In the genomic region with DNA sequence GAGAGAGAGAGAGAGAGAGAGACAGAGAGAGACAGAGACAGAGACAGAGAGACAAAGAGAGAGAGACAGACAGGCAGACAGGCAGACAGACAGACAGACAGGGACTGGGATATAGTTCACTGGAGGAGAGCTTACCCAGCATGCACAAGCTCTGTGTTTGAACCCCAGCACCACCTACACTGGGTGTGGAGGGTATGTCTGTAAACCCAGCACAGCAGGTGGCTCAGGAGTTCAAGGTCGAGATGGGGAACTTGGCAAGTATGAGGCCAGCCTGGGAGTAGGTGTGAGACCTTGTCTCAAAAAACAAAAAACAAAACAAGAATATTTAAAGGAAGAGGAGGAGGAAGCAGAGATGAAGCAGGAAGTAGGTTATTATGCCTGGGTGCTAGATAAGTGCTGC, we compare ENCODE assay signal across 14 mouse cellular contexts. TPM values are rescaled to one million over a fixed set of nuclear protein-coding genes. Genes with fewer than 3 reads are reported as not detected.
DNase-seq lines count a peak whose midpoint lies in the region; ATAC-seq and TF ChIP-seq lines count a peak whose summit lies in the region.
"Had no signal": no experiment of that assay in that cellular context is flagged by ENCODE, and none has a peak within 500 bp of the region (broad histone marks: within the 10 kb centered on the region; RNA-seq: fewer than 3 reads in every experiment).

No protein-coding gene starts in this region.

- no peak overlapping the region for H3K9ac ChIP-seq in heart, embryonic 16.5 days (ENCODE audit: low read length)
- H3K9ac ChIP-seq in heart, embryonic 12.5 days, result no peak overlapping the region
- H3K9ac ChIP-seq in intestine, embryonic 14.5 days (ENCODE audit: low read length), result no peak overlapping the region
- no peak overlapping the region for H3K9ac ChIP-seq in stomach, embryonic 16.5 days (ENCODE audit: low read length)
- H3K9ac ChIP-seq: embryonic facial prominence, embryonic 13.5 days; midbrain, embryonic 12.5 days had no signal

- WGBS in heart, embryonic 16.5 days, result 52% methylated on average over 1 of the region's 1 CpGs
- 50% methylated on average over 1 of the region's 1 CpGs for WGBS in heart, embryonic 12.5 days
- WGBS in spleen, adult 2 months, result 10% methylated on average over 1 of the region's 1 CpGs
- WGBS in intestine, embryonic 14.5 days, result 65% methylated on average over 1 of the region's 1 CpGs
- WGBS in stomach, embryonic 16.5 days, result 45% methylated on average over 1 of the region's 1 CpGs

- H3K27ac ChIP-seq in heart, embryonic 16.5 days (ENCODE audit: low read length), result peak overlapping the region; percentile 83
- no peak overlapping the region for H3K27ac ChIP-seq in heart, embryonic 12.5 days (ENCODE audit: poor library complexity, severe bottlenecking)
- H3K27ac ChIP-seq in spleen, adult 2 months (ENCODE audit: insufficient read depth, low read length), result 0 out of 2 replicates have a peak overlapping the region, but pooled peaks have one; percentile 26
- H3K27ac ChIP-seq in intestine, embryonic 14.5 days (ENCODE audit: low read depth), result peak overlapping the region; percentile 40; the same call in 1 of the 2 replicates
- H3K27ac ChIP-seq in stomach, embryonic 16.5 days (ENCODE audit: low read length), result peak overlapping the region; percentile 78; the same call in 1 of the 2 replicates
- H3K27ac ChIP-seq: midbrain, embryonic 12.5 days had no signal

- no peak overlapping the region for H3K4me2 ChIP-seq in heart, embryonic 16.5 days (ENCODE audit: low read depth, low read length)
- H3K4me2 ChIP-seq in heart, embryonic 12.5 days, result no peak overlapping the region
- H3K4me2 ChIP-seq in intestine, embryonic 14.5 days (ENCODE audit: low read length), result no peak overlapping the region
- H3K4me2 ChIP-seq in stomach, embryonic 16.5 days (ENCODE audit: low read depth, low read length), result no peak overlapping the region
- H3K4me2 ChIP-seq: midbrain, embryonic 12.5 days had no signal

- no peaks in the 10 kb centered on the region for H3K9me3 ChIP-seq in heart, embryonic 16.5 days (replicated peaks; ENCODE audit: control insufficient read depth, low read length)
- H3K9me3 ChIP-seq in heart, embryonic 12.5 days (replicated peaks), result no peaks in the 10 kb centered on the region
- H3K9me3 ChIP-seq in intestine, embryonic 14.5 days (ENCODE audit: control insufficient read depth, low read length), result no peaks in the 10 kb centered on the region
- H3K9me3 ChIP-seq in stomach, embryonic 16.5 days (replicated peaks; ENCODE audit: control insufficient read depth, low read length), result no peaks in the 10 kb centered on the region
- H3K9me3 ChIP-seq: embryonic facial prominence, embryonic 13.5 days; midbrain, embryonic 12.5 days had no signal

- no peaks in the 10 kb centered on the region for H3K27me3 ChIP-seq in heart, embryonic 16.5 days (ENCODE audit: control insufficient read depth, insufficient read depth, low read length)
- H3K27me3 ChIP-seq in heart, embryonic 12.5 days (replicated peaks), result no peaks in the 10 kb centered on the region
- no peaks in the 10 kb centered on the region for H3K27me3 ChIP-seq in spleen, adult 2 months (ENCODE audit: control insufficient read depth, insufficient read depth, low read length)
- H3K27me3 ChIP-seq in intestine, embryonic 14.5 days (replicated peaks; ENCODE audit: control insufficient read depth, insufficient read depth, low read length), result no peaks in the 10 kb centered on the region
- no peaks in the 10 kb centered on the region for H3K27me3 ChIP-seq in stomach, embryonic 16.5 days (ENCODE audit: control insufficient read depth, insufficient read depth, low read length)
- H3K27me3 ChIP-seq: embryonic facial prominence, embryonic 13.5 days had no signal

- no peak for TF ChIP-seq CTCF in spleen, adult 2 months (IDR thresholded peaks at IDR 0.05; ENCODE audit: extremely low read depth, insufficient read depth, insufficient read length, insufficient replicate concordance)

- peaks cover 54% of the 10 kb centered on the region for H3K4me1 ChIP-seq in heart, embryonic 16.5 days (ENCODE audit: control insufficient read depth, insufficient read depth, low read length)
- H3K4me1 ChIP-seq in heart, embryonic 12.5 days (replicated peaks), result peaks cover 59% of the 10 kb centered on the region
- peaks cover 19% of the 10 kb centered on the region; the same call in 1 of the 2 replicates for H3K4me1 ChIP-seq in spleen, adult 2 months (ENCODE audit: control insufficient read depth, insufficient read depth, insufficient read length)
- peaks cover 52% of the 10 kb centered on the region for H3K4me1 ChIP-seq in intestine, embryonic 14.5 days (replicated peaks; ENCODE audit: control insufficient read depth, insufficient read depth, low read length)
- H3K4me1 ChIP-seq in stomach, embryonic 16.5 days (ENCODE audit: control insufficient read depth, insufficient read depth, low read length), result peaks cover 64% of the 10 kb centered on the region

- no peak overlapping the region for H3K4me3 ChIP-seq in heart, embryonic 16.5 days (ENCODE audit: low read length)
- H3K4me3 ChIP-seq in heart, embryonic 12.5 days, result no peak overlapping the region
- H3K4me3 ChIP-seq in spleen, adult 2 months (ENCODE audit: extremely low read depth, insufficient read depth, insufficient read length), result no peak overlapping the region
- no peak overlapping the region for H3K4me3 ChIP-seq in intestine, embryonic 14.5 days (ENCODE audit: low read depth, low read length)
- no peak overlapping the region for H3K4me3 ChIP-seq in stomach, embryonic 16.5 days (replicated peaks; ENCODE audit: low read length)
- H3K4me3 ChIP-seq: embryonic facial prominence, embryonic 13.5 days; midbrain, embryonic 12.5 days had no signal

- H3K36me3 ChIP-seq in heart, embryonic 16.5 days (ENCODE audit: control insufficient read depth, insufficient read depth), result no peaks in the 10 kb centered on the region
- no peaks in the 10 kb centered on the region for H3K36me3 ChIP-seq in heart, embryonic 12.5 days
- H3K36me3 ChIP-seq in spleen, adult 2 months (ENCODE audit: control insufficient read depth, insufficient read depth, low read length), result no peaks in the 10 kb centered on the region
- H3K36me3 ChIP-seq in intestine, embryonic 14.5 days (ENCODE audit: control insufficient read depth, insufficient read depth, low read length), result no peaks in the 10 kb centered on the region
- no peaks in the 10 kb centered on the region for H3K36me3 ChIP-seq in stomach, embryonic 16.5 days (ENCODE audit: control insufficient read depth, insufficient read depth, low read length)
- H3K36me3 ChIP-seq: embryonic facial prominence, embryonic 13.5 days; midbrain, embryonic 12.5 days had no signal

- DNase-seq in spleen, adult 2 months (ENCODE audit: low read depth in 1 of 2, low spot score in 2 of 2), result no peak
- DNase-seq in spleen, postnatal 4 days (ENCODE audit: low spot score in 2 of 2), result no peak
- DNase-seq in intestine, embryonic 14.5 days (ENCODE audit: low spot score), result no peak
- no peak for DNase-seq in urinary bladder, postnatal 14 days (ENCODE audit: low spot score)
- no peak for DNase-seq in adipocyte (ENCODE audit: low spot score)
- DNase-seq: kidney, adult 11 months; layer of hippocampus, adult 9-11 months; thymus, adult 18-20 months had no signal

- no peak for TF ChIP-seq POLR2A in spleen, adult 2 months (IDR thresholded peaks at IDR 0.05; ENCODE audit: low read depth, low read length)

- ATAC-seq in heart, embryonic 16.5 days (replicated peaks; ENCODE audit: extremely low read depth, insufficient read depth, low FRiP score), result no peak
- ATAC-seq in heart, embryonic 12.5 days (ENCODE audit: insufficient number of reproducible peaks, low FRiP score), result no peak
- ATAC-seq in intestine, embryonic 14.5 days (replicated peaks; ENCODE audit: low FRiP score, low TSS enrichment, low read depth), result no peak
- ATAC-seq in stomach, embryonic 16.5 days (ENCODE audit: insufficient read depth, low FRiP score), result no peak
- ATAC-seq: lung, postnatal 0 days had no signal

RNA-seq across cellular contexts. Expression of a gene that starts 7.2 kb away (rescaled TPM):
- polyA plus RNA-seq in heart, embryonic 16.5 days (2015; fragmentation: Nextera tagmentation; extraction: Ambion mirVana), result 48.5 and 49.2 TPM in 2 replicates
- 28.3 and 29.6 TPM in 2 replicates for polyA plus RNA-seq in heart, embryonic 12.5 days (2016; fragmentation: Nextera tagmentation; extraction: Ambion mirVana)
- polyA plus RNA-seq in spleen, adult 2 months (2012; rRNA removed), result 21.0 and 22.2 TPM in 2 replicates
- polyA plus RNA-seq in intestine, embryonic 14.5 days (2014; fragmentation: Nextera tagmentation; extraction: Ambion mirVana), result 42.9 and 45.5 TPM in 2 replicates
- 79.2 and 87.9 TPM in 2 replicates for polyA plus RNA-seq in stomach, embryonic 16.5 days (2015; fragmentation: Nextera tagmentation; extraction: Ambion mirVana)
